Mouse (Mus musculus) ZHBTc4 (cell line): Measurements from ENCODE around the gene Vwc2l.

Experiments used
- DNase-seq: peaks from one replicate; pipeline ENCODE4 v3.0.0-alpha.2; 2011; ENCODE audit warnings: low read depth, low spot score

The Vwc2l gene

GRCm38 (mm10) chr1:70911235-70911634 lies 185.7 kb downstream of the Vwc2l start:
- DNase-seq = peak; percentile 16

GRCm38 (mm10) chr1:70913071-70913470 lies 187.6 kb downstream of the Vwc2l start:
- DNase-seq = no peak

GRCm38 (mm10) chr1:70918173-70919036 lies 192.9 kb downstream of the Vwc2l start:
- DNase-seq = no peak

- DNase-seq = no peak
Observed at GRCm38 (mm10) chr1:70933016-70933415, 207.5 kb downstream of the Vwc2l start.
